8 mouse cellular contexts compared by ENCODE assay signal in genomic region chr19:47015396-47015795, GRCm38 (mm10). TPM values are rescaled to one million over a fixed set of nuclear protein-coding genes. Genes with fewer than 3 reads are reported as not detected.
A peak's percentile ranks its signal among the peaks of the same experiment; 100 is the strongest.
DNase-seq lines count a peak whose midpoint lies in the region; ATAC-seq and TF ChIP-seq lines count a peak whose summit lies in the region.

No protein-coding gene starts in this region.

- H3K9ac ChIP-seq in lung, postnatal 0 days (replicated peaks; ENCODE audit: low read depth): no peak overlapping the region
- no peak overlapping the region for H3K9ac ChIP-seq in intestine, embryonic 16.5 days (ENCODE audit: low read depth, low read length)

- 2% methylated on average over 37 of the region's 37 CpGs for WGBS in lung, postnatal 0 days
- 2% methylated on average over 37 of the region's 37 CpGs for WGBS in intestine, embryonic 16.5 days
- under 1% methylated on average over 37 of the region's 37 CpGs for WGBS in olfactory bulb, adult 2 months

- peaks cover 43% of the 10 kb centered on the region for H3K27me3 ChIP-seq in lung, postnatal 0 days (replicated peaks; ENCODE audit: insufficient read depth, low read length)
- H3K27me3 ChIP-seq in intestine, embryonic 16.5 days (replicated peaks; ENCODE audit: control insufficient read depth, insufficient read depth, low read length): peaks cover 51% of the 10 kb centered on the region

- TF ChIP-seq CTCF in lung, postnatal 0 days (IDR thresholded peaks at IDR 0.05): no peak
- TF ChIP-seq CTCF in olfactory bulb, adult 2 months (IDR thresholded peaks at IDR 0.05; ENCODE audit: insufficient read depth, low read depth, low read length): no peak

- DNase-seq in adrenal gland, postnatal 10 days: peak; percentile 15
- DNase-seq in adrenal gland, adult 8-10 months: no peak
- DNase-seq in lung, postnatal 0 days (ENCODE audit: low spot score): no peak
- DNase-seq in lung, postnatal 14 days: no peak
- DNase-seq in lung, postnatal 25 days (ENCODE audit: low spot score): no peak
- no peak for DNase-seq in kidney, postnatal 10 days

- no peaks in the 10 kb centered on the region for H3K9me3 ChIP-seq in lung, postnatal 0 days (ENCODE audit: low read length)
- H3K9me3 ChIP-seq in intestine, embryonic 16.5 days (ENCODE audit: control insufficient read depth, low read length): no peaks in the 10 kb centered on the region

- peak overlapping the region; percentile 52 for H3K4me2 ChIP-seq in lung, postnatal 0 days (replicated peaks; ENCODE audit: low read depth, low read length)
- H3K4me2 ChIP-seq in intestine, embryonic 16.5 days (ENCODE audit: low read depth, low read length): peak overlapping the region; percentile 89

- peaks cover 8% of the 10 kb centered on the region for H3K4me1 ChIP-seq in lung, postnatal 0 days (ENCODE audit: insufficient read depth, low read depth, low read length)
- H3K4me1 ChIP-seq in intestine, embryonic 16.5 days (ENCODE audit: control insufficient read depth, insufficient read depth, low read length): peaks cover 13% of the 10 kb centered on the region
- H3K4me1 ChIP-seq in olfactory bulb, adult 2 months (ENCODE audit: control insufficient read depth, insufficient read depth, low read length): peaks cover 25% of the 10 kb centered on the region

- no peak for TF ChIP-seq EP300 in lung, postnatal 0 days (IDR thresholded peaks at IDR 0.05)

- ATAC-seq in lung, postnatal 0 days: no peak
- peak; percentile 36 for ATAC-seq in intestine, embryonic 16.5 days

- no peak for TF ChIP-seq POLR2A in olfactory bulb, adult 2 months (IDR thresholded peaks at IDR 0.05; ENCODE audit: insufficient read depth, low read depth, low read length)

- H3K36me3 ChIP-seq in lung, postnatal 0 days (ENCODE audit: insufficient read depth, low read length): no peaks in the 10 kb centered on the region
- H3K36me3 ChIP-seq in intestine, embryonic 16.5 days (ENCODE audit: control insufficient read depth, insufficient read depth, low read length): no peaks in the 10 kb centered on the region

- H3K27ac ChIP-seq in lung, postnatal 0 days (ENCODE audit: low read length): no peak overlapping the region
- H3K27ac ChIP-seq in intestine, embryonic 16.5 days (ENCODE audit: low read length): no peak overlapping the region
- H3K27ac ChIP-seq in olfactory bulb, adult 2 months (ENCODE audit: insufficient read depth, low read depth, low read length): peak overlapping the region; percentile 46; the same call in 1 of the 2 replicates

- peak overlapping the region; percentile 25 for H3K4me3 ChIP-seq in lung, postnatal 0 days (ENCODE audit: low read depth, low read length)
- H3K4me3 ChIP-seq in intestine, embryonic 16.5 days (ENCODE audit: low read length): peak overlapping the region; percentile 51
- H3K4me3 ChIP-seq in olfactory bulb, adult 2 months (ENCODE audit: insufficient read depth, low read depth, low read length): peak overlapping the region; percentile 57

RNA-seq across cellular contexts. Expression of gene Nt5c2, which starts 0.4 kb away (rescaled TPM):
- 10 to 100 TPM; 73.1 to 77.3 TPM for total RNA-seq in adrenal gland, postnatal 10 days (2021)
- 10 to 100 TPM; 44.2 to 83.0 (median 65.5) TPM for total RNA-seq in adrenal gland, adult 8-10 months (2022)
- 45.3 and 45.5 TPM in 2 replicates for polyA plus RNA-seq in lung, postnatal 0 days (2015; fragmentation: Nextera tagmentation; extraction: Ambion mirVana)
- polyA plus RNA-seq in intestine, embryonic 16.5 days (2015; fragmentation: Nextera tagmentation; extraction: Ambion mirVana): 37.6 and 45.3 TPM in 2 replicates
- not detected in 2 replicates for polyA plus RNA-seq in olfactory bulb, adult 2 months (2012; ENCODE audit: insufficient read depth, insufficient read length, low replicate concordance, missing spikeins)

RNA-seq across cellular contexts. Expression of gene Ina, which starts 0.9 kb away (rescaled TPM):
- 10 to 100 TPM in 1 of 2 experiments, 1 to 10 TPM in 1; 7.6 to 12.2 TPM for total RNA-seq in adrenal gland, postnatal 10 days (2021)
- total RNA-seq in adrenal gland, adult 8-10 months (2022): 1 to 10 TPM; 6.1 to 9.9 (median 7.6) TPM
- polyA plus RNA-seq in lung, postnatal 0 days (2015; fragmentation: Nextera tagmentation; extraction: Ambion mirVana): 0.04 and 0.08 TPM in 2 replicates
- 5.6 and 7.9 TPM in 2 replicates for polyA plus RNA-seq in intestine, embryonic 16.5 days (2015; fragmentation: Nextera tagmentation; extraction: Ambion mirVana)
- not detected in 2 replicates for polyA plus RNA-seq in olfactory bulb, adult 2 months (2012; ENCODE audit: insufficient read depth, insufficient read length, low replicate concordance, missing spikeins)

RNA-seq across cellular contexts. Expression of gene Pcgf6, which starts 35.3 kb away (rescaled TPM):
- 1 to 10 TPM; 8.6 to 8.9 TPM for total RNA-seq in adrenal gland, postnatal 10 days (2021)
- total RNA-seq in adrenal gland, adult 8-10 months (2022): 10 to 100 TPM; 11.7 to 19.9 (median 15.6) TPM
- 6.8 and 7.5 TPM in 2 replicates for polyA plus RNA-seq in lung, postnatal 0 days (2015; fragmentation: Nextera tagmentation; extraction: Ambion mirVana)
- polyA plus RNA-seq in intestine, embryonic 16.5 days (2015; fragmentation: Nextera tagmentation; extraction: Ambion mirVana): 16.1 and 16.7 TPM in 2 replicates
- polyA plus RNA-seq in olfactory bulb, adult 2 months (2012; ENCODE audit: insufficient read depth, insufficient read length, low replicate concordance, missing spikeins): not detected in 2 replicates

RNA-seq across cellular contexts. Expression of gene Taf5, which starts 52.1 kb away (rescaled TPM):
- total RNA-seq in adrenal gland, postnatal 10 days (2021): 1 to 10 TPM; 4.4 to 4.8 TPM
- 1 to 10 TPM; 2.5 to 4.2 (median 3.6) TPM for total RNA-seq in adrenal gland, adult 8-10 months (2022)
- 2.1 and 2.3 TPM in 2 replicates for polyA plus RNA-seq in lung, postnatal 0 days (2015; fragmentation: Nextera tagmentation; extraction: Ambion mirVana)
- polyA plus RNA-seq in intestine, embryonic 16.5 days (2015; fragmentation: Nextera tagmentation; extraction: Ambion mirVana): 3.6 and 3.8 TPM in 2 replicates
- polyA plus RNA-seq in olfactory bulb, adult 2 months (2012; ENCODE audit: insufficient read depth, insufficient read length, low replicate concordance, missing spikeins): not detected in 2 replicates
